ENCODE assay signal across 11 mouse cellular contexts in genomic region chr13:95807106-95807750, GRCm38 (mm10).
DNase-seq lines count a peak whose midpoint lies in the region; ATAC-seq and TF ChIP-seq lines count a peak whose summit lies in the region.
"Had no signal": no experiment of that assay in that cellular context is flagged by ENCODE, and none has a peak within 500 bp of the region (broad histone marks: within the 10 kb centered on the region; RNA-seq: fewer than 3 reads in every experiment).

No protein-coding gene starts in this region.

- TF ChIP-seq CTCF in midbrain, postnatal 0 days (IDR thresholded peaks at IDR 0.05), result no peak
- TF ChIP-seq CTCF in left cerebral cortex, adult 2 months (IDR thresholded peaks at IDR 0.05), result no peak

- H3K4me3 ChIP-seq in hindbrain, embryonic 11.5 days (ENCODE audit: low read depth, low read length), result no peak overlapping the region
- no peak overlapping the region for H3K4me3 ChIP-seq in midbrain, postnatal 0 days (ENCODE audit: low read depth, low read length)
- no peak overlapping the region for H3K4me3 ChIP-seq in left cerebral cortex, adult 2 months

- H3K4me1 ChIP-seq in hindbrain, embryonic 11.5 days (replicated peaks; ENCODE audit: control insufficient read depth, insufficient read depth, low read length), result peaks cover 2% of the 10 kb centered on the region; the same call in 1 of the 2 replicates
- peaks cover 7% of the 10 kb centered on the region for H3K4me1 ChIP-seq in midbrain, postnatal 0 days (ENCODE audit: insufficient read depth, low read length)

- H3K9ac ChIP-seq in hindbrain, embryonic 11.5 days (ENCODE audit: low read depth, low read length), result no peak overlapping the region
- H3K9ac ChIP-seq in midbrain, postnatal 0 days (replicated peaks; ENCODE audit: low read length, poor library complexity, severe bottlenecking), result no peak overlapping the region

- H3K4me2 ChIP-seq in hindbrain, embryonic 11.5 days (replicated peaks; ENCODE audit: low read depth, low read length), result no peak overlapping the region
- peak overlapping the region; percentile 23 for H3K4me2 ChIP-seq in midbrain, postnatal 0 days (ENCODE audit: low read depth, low read length, poor library complexity, severe bottlenecking)

- H3K27me3 ChIP-seq in hindbrain, embryonic 11.5 days (ENCODE audit: control insufficient read depth, insufficient read depth, low read length), result no peaks in the 10 kb centered on the region
- H3K27me3 ChIP-seq in midbrain, postnatal 0 days (ENCODE audit: insufficient read depth, low read length), result no peaks in the 10 kb centered on the region

- ATAC-seq in hindbrain, embryonic 11.5 days (ENCODE audit: low FRiP score), result peak; percentile 95
- ATAC-seq in midbrain, postnatal 0 days (ENCODE audit: low FRiP score), result peak; percentile 93
- ATAC-seq: lung, postnatal 0 days had no signal

- H3K36me3 ChIP-seq in hindbrain, embryonic 11.5 days (ENCODE audit: control insufficient read depth, insufficient read depth, low read length), result no peaks in the 10 kb centered on the region
- no peaks in the 10 kb centered on the region for H3K36me3 ChIP-seq in midbrain, postnatal 0 days (ENCODE audit: insufficient read depth, low read length)

- H3K9me3 ChIP-seq in hindbrain, embryonic 11.5 days (ENCODE audit: control insufficient read depth, low read length), result no peaks in the 10 kb centered on the region
- no peaks in the 10 kb centered on the region for H3K9me3 ChIP-seq in midbrain, postnatal 0 days (ENCODE audit: low read length)

- peak; percentile 88 for DNase-seq in R1 (ENCODE audit: low read depth, low spot score)
- peak; percentile 53 for DNase-seq in embryo, embryonic 9.5 days (ENCODE audit: extremely low spot score)
- DNase-seq in hindbrain, embryonic 11.5 days (ENCODE audit: low spot score), result peak; percentile 60
- peak; percentile 83 for DNase-seq in midbrain, postnatal 0 days (ENCODE audit: low spot score)
- no peak for DNase-seq in kidney, postnatal 10 days
- DNase-seq in thymus, adult 18-20 months, result no peak
- DNase-seq in ovary, postnatal 14 days (ENCODE audit: low spot score), result no peak
- no peak for DNase-seq in left cerebral cortex, adult 2 months (ENCODE audit: extremely low spot score in 1 of 2, low spot score in 2 of 2)
- DNase-seq: adrenal gland, postnatal 36 days; kidney, adult 11 months had no signal

- H3K27ac ChIP-seq in hindbrain, embryonic 11.5 days (ENCODE audit: low read depth, low read length), result peak overlapping the region; percentile 59
- H3K27ac ChIP-seq in midbrain, postnatal 0 days (ENCODE audit: low read depth, low read length), result peak overlapping the region; percentile 55
- H3K27ac ChIP-seq in left cerebral cortex, adult 2 months, result no peak overlapping the region

- 12% methylated on average over 5 of the region's 5 CpGs for WGBS in hindbrain, embryonic 11.5 days
- 4% methylated on average over 5 of the region's 5 CpGs for whole genome bisulfite sequencing in midbrain, postnatal 0 days

- intact Hi-C loops in left cerebral cortex, adult 2 months (cut with DNase I), result no loop called here

Comparison
In these comparisons a context has a peak if more than half of its experiments do, and no peak if none do; other contexts are left out.
1. DNase-seq: peak in R1 (single experiment), embryo, embryonic 9.5 days (single experiment), hindbrain, embryonic 11.5 days (single experiment) and midbrain, postnatal 0 days (single experiment); none in kidney, postnatal 10 days (single experiment), thymus, adult 18-20 months (0 of 2), ovary, postnatal 14 days (single experiment) and left cerebral cortex, adult 2 months (0 of 2).